Mouse (Mus musculus): ENCODE results near the gene Tln1.

Tln1 gene

DNA sequence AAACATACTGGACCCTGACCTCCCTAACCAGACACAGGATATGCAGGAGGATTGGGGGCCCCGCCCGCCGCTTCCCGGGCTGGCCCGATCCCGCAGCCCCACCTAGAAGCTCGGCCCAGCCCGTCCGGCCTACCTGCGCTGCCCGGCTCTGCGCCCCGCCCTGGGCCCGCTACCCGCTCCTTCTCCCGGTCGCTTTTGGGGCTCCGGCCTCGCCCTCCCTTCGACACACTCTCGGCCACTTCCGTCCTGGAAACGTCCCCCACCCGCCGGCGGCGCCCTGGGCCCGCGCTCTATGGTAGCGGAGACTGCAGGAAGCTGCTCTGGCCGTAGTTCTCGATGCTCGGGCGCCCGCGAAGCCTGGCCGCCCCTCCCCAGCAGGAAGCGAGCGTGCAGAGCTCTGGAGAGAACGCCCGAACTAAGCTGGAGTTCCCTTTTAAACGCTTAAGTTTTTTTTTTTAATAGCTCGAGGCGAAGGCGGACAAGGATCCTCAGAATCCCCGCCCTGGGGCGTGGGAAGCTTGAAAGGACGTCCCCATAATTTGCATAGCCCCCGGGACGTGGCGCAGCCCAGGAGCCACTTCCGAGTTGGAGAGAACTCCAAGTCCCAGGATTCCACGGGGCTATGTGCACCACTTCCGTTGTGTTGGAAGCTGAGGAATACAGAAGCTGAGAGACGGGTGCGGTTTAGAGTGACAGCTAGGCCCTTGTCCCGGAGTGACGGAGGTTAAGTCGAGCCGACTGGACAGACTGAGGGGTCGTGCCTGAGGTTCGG lies at the start of gene Tln1, which contains the start of gene Creb3:
Gene Tln1 (minus strand): TSS at position 695 of the 772 bp plus-strand sequence.
Gene Creb3 (plus strand): TSS at position 336 of the 772 bp plus-strand sequence.
- WGBS = under 1% methylated on average over 62 of the region's 62 CpGs

DNA sequence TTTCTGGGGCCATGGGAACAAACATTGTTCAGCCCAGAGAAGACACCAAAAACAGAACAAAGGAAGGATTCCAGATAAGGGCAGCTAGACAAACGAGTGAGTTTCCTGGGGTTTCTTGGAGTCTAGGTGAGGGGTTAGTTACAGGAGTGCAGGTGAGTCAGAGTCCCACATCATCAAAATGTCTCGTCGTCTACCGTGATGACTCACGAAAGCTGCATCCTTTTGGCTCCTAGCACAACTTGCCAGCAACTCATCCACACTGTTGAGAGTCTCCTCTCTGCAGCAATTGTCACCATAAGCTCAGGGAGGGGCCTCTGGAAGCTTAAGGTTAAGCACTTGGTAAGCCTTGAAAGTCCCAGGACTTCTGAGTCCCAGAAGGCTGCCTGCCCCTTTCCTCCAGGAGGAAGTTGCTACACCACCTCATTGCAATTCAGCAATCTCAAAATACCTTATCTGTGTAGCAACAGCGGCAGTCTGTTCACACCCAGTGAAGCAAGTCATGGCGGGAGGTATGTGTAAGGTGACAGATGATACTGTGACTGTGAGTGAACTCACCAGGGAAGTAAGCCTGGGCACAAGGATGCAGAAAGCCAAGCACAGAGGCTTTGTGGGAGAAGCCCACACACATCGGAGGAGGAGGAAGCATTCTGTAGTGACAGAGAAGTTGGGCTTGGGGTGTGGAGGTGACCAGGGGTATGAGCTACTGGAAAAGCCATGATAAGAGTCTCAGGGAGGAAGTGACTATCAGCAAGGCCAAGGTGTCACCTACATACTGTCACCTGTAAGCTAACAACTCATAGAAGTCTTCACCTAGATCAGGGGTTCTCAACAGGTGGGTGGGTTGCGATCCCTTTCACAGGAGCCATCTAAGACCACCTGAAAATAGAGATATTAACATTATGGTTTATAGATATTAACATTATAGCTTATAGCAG lies 42.5 kb upstream of the Tln1 start:
- 64% methylated on average over 9 of the region's 9 CpGs for WGBS

DNA sequence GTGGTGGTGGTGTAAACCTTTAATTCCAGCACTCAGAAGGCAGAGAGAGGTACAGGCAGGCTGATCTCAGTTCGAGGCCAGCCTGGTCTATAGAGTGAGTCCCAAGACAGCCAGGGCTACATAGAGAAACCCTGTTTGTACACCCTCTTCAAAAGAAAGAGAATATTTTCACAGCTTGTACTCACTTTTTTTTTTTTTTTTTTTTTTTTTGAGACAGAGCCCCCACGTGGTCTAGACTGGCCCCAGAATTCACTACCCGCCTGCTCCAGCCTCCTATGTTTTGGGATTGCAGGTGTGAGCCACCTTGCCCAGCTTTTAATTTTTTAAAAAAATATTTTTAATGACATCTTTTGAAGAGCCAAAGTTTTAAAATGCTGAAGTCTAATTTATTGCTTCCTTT lies 41.6 kb upstream of the Tln1 start:
- WGBS = 65% methylated on average over 3 of the region's 3 CpGs

DNA sequence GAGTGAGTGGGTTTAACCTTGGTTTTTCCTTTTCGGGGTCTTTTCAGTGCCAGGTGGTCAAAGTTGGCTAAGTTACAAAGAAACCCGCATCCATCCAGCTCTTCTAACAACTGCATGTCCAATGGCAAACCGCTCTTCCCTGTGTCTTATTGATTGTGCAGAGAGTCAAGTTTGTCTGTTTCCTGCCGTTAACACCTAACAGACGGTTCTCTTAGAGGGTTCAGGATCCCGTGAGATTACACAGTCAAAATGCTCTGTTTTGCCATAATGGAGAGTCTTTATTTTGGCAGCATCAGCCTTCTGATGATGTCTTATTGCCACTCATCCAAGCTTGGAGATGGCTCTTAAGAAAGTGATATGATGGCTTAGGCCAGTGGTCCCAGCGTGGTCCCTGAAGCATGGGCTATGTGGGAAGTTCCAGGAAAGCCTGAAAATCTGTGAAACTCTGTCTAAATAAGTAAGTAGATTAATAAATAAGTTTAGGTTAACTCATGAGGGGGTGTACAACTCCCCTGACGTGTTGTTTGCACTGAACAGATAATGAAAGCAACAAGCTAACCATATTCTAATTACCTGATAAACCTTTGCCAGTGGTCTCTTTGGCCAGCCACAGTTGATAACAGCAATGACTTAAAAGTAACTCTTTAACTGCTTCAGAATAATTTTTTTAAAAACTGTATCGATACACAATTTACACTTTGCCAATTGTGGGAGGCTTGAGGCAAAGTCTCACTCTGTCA lies 37.9 kb upstream of the Tln1 start:
- WGBS = 78% methylated on average over 9 of the region's 9 CpGs

DNA sequence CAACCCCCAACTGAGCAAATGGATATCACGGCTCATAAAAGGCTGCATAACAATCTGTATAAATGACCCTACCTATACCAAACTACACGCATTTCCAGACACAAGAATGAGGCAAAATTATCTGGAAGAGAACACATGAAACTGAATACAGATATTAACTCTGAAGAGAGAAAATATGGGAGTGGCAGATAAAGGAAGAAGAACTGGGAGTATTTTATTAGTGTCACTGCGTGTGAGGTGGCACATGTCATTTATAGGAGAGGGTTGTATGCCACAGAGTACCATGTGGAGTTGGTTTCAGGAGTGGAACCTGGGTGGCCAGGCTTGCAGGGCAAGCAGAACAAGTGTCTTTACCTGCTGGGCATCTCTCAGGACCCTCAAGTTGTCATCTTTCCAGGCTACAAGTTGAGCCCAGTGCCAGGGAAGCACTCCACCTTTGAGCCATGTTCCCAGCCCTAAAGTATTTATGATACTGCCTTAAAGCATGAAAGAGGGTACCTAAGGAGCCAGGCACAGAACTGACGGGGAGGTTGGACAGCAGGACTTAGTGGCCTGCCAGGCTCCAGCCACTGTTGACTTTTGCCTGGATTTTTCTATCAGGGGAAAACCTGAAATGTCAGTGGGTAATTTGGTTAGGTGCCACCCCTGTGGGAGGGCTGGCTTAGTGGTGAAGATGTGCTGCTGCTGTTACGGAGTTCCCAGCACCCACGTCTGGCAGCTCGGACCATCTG lies 36.3 kb upstream of the Tln1 start:
- WGBS = 93% methylated on average over 7 of the region's 7 CpGs

GRCm38 (mm10) chr4:43598200-43598599 lies 35.7 kb upstream of the Tln1 start:
- WGBS = 71% methylated on average over 4 of the region's 4 CpGs

DNA sequence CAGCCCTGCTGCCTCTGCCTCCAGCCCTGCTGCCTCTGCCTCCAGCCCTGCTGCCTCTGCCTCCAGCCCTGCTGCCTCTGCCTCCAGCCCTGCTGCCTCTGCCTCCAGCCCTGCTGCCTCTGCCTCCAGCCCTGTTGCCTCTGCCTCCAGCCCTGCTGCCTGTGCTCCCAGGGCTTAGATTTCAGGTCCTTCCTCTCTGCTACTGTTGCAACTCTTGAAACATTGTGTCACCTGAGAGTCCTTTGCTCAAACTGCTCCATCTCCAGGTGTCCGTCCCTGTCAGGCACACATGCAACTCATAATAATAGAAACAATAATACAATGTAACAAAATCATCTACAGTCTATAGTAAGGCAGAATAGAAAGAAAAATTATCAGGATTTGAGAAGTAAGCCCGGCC lies 34.1 kb upstream of the Tln1 start:
- WGBS = 89% methylated on average over 2 of the region's 2 CpGs

- 58% methylated on average over 3 of the region's 3 CpGs for WGBS
These were observed 31.0 kb upstream of the Tln1 start for GRCm38 (mm10) chr4:43593453-43593852.

DNA sequence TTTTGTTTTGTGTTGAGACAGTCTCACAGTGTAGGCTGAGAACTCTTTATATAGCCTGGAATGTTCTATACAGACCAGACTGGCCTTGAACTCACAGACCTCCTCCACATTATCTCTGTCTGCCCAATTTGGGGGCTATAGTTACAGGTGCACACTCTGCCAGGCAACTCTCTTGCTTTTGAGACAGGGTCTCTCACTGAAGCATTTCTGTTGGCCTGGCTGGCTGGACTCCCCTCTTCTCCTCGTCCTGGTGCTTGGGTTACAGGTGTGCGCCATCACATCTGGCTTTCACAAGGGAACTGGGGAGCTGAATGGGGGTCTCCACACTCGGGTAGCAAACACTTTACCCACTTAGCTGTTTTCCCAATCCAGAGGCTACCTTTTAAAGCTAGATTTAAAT lies 29.5 kb upstream of the Tln1 start:
- WGBS = 78% methylated on average over 3 of the region's 3 CpGs

DNA sequence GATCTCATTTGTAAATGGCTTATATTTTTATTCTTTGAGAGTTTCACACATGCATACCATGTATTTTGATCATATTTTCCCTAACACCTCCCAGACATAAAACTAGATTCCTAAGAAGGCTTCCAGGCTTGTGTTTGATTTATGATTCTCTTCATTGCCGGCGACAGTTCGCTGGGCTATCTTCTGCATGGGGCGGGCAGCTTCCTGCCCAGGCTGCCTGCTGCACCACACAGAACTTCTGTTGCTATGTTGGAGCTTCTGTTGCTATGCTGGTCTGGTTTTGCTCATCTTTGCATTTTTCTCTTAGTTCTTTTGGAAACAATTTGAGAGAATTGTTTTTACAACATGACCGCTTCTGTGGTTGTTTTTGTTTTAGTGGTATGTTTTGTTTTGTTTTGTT lies 29.1 kb upstream of the Tln1 start:
- WGBS = 39% methylated on average over 5 of the region's 5 CpGs

DNA sequence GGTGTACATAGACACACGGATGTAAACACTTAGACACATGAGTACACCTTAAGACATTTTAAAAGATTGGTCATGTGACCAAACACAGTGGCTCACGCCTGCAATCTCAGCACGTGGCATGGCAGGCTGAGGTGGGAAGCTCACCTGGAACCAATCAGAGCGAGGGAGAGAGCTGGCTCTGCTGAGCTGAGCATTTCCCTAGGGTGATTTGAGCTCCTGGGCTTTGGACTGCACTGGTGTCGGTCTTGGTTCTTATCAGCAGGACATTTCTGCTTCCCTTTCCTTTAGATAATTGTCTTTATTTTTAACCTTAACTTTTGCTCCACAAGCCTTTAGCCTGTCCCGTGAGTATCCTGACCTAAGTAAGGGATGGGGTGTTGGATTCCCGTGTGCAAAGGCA lies 25.2 kb upstream of the Tln1 start:
- WGBS = 57% methylated on average over 7 of the region's 7 CpGs

GRCm38 (mm10) chr4:43586411-43586810 lies 23.9 kb upstream of the Tln1 start:
- WGBS = 70% methylated on average over 8 of the region's 8 CpGs

DNA sequence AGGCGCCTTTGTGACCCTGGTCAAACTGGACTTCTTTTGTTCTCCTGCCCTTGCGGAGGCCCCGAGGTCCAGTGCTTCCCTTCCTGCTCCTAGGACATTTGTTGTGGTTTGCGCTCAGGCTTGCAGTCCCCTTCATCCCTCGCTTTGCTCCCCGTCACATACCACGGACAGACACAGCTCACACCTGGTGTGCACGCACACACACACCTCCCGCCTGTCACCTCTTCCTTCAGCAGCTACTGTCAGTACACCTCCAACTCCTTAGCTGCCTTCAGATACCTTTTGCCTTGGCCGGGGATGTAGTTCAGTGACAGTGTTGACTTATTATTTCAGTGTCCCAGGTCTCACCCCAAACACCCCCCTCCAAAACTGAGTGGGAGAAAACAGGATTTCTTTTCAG lies 23.2 kb upstream of the Tln1 start:
- 61% methylated on average over 10 of the region's 10 CpGs for WGBS

DNA sequence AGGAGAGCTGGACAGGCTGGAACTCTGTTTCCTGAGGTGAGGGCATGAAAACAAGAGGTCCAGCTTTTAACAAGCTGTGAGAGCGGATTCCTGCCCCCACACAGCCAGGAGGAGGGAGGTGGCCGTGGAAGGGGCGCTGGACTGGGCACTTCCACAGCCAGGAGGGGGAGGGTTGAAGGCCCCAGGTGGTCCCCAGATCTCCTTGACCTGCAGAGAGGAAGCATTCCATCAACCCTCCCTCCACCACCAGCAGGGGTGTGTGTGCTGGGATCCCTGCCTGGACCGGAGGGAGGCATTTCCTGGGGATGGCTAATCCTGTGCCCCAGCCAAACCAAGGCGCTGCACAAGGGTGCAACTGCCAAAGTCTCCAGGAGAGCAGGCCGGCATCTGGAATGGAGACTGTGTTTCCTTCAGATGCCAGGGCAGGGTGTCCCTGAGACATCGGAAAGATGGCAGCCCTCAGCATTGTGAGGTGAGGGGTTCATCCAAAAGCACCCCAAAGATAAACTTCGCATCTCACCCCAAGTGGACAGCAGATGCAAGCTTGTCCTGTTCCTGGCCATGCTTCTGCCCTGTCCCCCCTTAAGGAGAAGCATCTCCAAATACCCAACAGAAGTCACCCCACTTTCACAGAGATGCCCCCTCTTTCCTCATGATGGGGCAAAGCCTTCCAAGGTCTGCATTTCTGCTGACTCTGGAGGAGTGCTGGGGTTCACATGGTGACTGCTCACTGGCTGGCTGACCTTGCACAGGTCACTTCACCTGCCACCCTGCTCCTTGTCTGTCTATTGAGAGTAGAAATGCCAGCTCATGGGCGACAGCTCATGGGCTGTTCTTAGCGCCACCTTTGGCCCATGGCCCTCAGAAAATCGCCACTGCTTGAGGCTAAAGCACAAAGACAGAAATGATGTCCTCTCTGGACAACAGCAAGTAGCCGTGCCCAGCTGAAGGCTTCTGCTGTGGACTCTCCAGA lies 22.2 kb upstream of the Tln1 start, which contains the start of gene Msmp:
Gene Msmp (minus strand): TSS at position 51 of the 973 bp plus-strand sequence.
- 58% methylated on average over 12 of the region's 12 CpGs for whole genome bisulfite sequencing

GRCm38 (mm10) chr4:43583421-43583820 lies 20.9 kb upstream of the Tln1 start:
- WGBS = 70% methylated on average over 7 of the region's 7 CpGs

GRCm38 (mm10) chr4:43582241-43582640 lies 19.8 kb upstream of the Tln1 start:
- WGBS = 94% methylated on average over 5 of the region's 5 CpGs

DNA sequence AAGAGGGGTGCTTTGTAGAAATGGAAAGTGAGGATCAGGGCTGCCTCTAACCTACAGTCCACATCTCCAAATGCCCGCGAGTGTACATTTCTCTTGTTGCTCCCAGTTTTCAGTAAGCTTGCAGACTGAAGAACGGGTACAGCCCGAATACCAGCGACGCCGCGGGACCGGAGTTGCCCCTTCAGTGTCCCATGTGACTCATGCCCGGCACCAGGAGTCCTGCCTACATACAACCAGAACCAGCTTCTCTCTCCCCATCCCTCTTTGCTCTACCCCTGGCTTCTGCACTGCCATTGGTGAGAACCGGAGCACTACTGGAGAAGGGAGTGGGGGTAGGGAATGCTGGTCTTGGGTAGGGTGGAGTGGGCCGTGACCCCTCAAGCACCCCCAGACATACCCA lies 18.9 kb upstream of the Tln1 start:
- WGBS = 95% methylated on average over 12 of the region's 12 CpGs

DNA sequence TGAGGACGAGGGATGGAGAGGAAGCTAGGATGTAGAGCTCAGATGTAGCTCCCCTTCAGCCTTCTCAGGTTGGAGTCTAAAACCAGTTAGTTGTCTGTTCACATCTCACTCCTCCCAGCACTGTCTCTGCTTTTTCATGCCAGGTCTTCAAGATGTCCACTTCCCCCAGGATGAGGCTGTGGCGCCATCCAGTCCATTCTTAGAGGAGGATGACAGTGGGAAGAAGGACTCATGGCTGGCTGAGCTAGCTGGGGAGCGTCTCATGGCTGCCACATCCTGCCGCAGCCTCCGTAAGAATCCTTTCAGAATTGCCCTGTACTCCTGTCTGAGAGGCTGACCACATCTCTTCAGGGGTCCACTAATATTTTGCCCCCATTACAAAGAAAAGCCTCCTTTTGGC lies 18.2 kb upstream of the Tln1 start:
- 96% methylated on average over 5 of the region's 5 CpGs for WGBS

GRCm38 (mm10) chr4:43579731-43580130 lies 17.2 kb upstream of the Tln1 start:
- WGBS = 47% methylated on average over 6 of the region's 6 CpGs

GRCm38 (mm10) chr4:43579256-43579655 lies 16.8 kb upstream of the Tln1 start:
- WGBS = 4% methylated on average over 10 of the region's 10 CpGs
